Mouse (Mus musculus): ENCODE data around the gene Gtf2a1l. TPM values are rescaled to one million over a fixed set of nuclear protein-coding genes. Genes with fewer than 3 reads are reported as not detected.

Gtf2a1l gene
- polyA plus RNA-seq, 3 experiments from 2014 or later, result 0.24 TPM; not detected in 2

Other genes starting within 250 kb of the Gtf2a1l start
- gene Foxn2, start 227.9 kb upstream of the Gtf2a1l start, polyA plus RNA-seq (2017; shearing (Covaris generic)), result 10 to 100 TPM; 36.0 to 43.5 (median 43.0) TPM
- gene Ppp1r21, start 138.5 kb upstream of the Gtf2a1l start, polyA plus RNA-seq (2017; shearing (Covaris generic)), result 10 to 100 TPM; 16.8 to 31.9 (median 28.2) TPM
- 1 to 10 TPM; 1.1 to 2.5 (median 2.1) TPM for gene Ston1, start 71.0 kb upstream of the Gtf2a1l start, polyA plus RNA-seq (2017; shearing (Covaris generic))
- gene Lhcgr, start 123.3 kb downstream of the Gtf2a1l start, polyA plus RNA-seq (2017; shearing (Covaris generic)), result not detected